Mouse (Mus musculus) MEL (cell line): ENCODE measurements around the gene Mybpc3. TPM values are rescaled to one million over a fixed set of nuclear protein-coding genes. Genes with fewer than 3 reads are reported as not detected.
"Not testable (repeated sequence)": the region's sequence is repeated elsewhere in the genome, so short reads cannot be mapped to it uniquely, and the experiment has no call there.

Experiments used
- DNase-seq: peaks from one replicate; pipeline ENCODE4 v3.0.0; 2011; ENCODE audit warnings: low read depth, low spot score
- H3K27ac ChIP-seq: 2 replicates; pipeline ENCODE4 v1.5.1; 2012; ENCODE audit warnings: low read depth, mild to moderate bottlenecking, control low read depth, low read length, moderate library complexity; ENCODE audit not compliant: control insufficient read depth
- H3K27me3 ChIP-seq, 2 experiments: fragments of 150-350 bp in 1 of 2; sonication (generic) in 1 of 2; 2 replicates each; pipeline ENCODE4 v1.6.1; 2012; ENCODE audit warnings: low read length in 2 of 2, mild to moderate bottlenecking in 2 of 2, improper control_type of control experiment in 1 of 2, moderate library complexity in 1 of 2; ENCODE audit not compliant: insufficient read depth in 2 of 2, control insufficient read depth in 1 of 2
- H3K36me3 ChIP-seq, 2 experiments: 2 replicates each; pipeline ENCODE4 v1.6.1; 2012 to 2014; ENCODE audit warnings: low read length in 2 of 2, improper control_type of control experiment in 1 of 2, inconsistent platforms in 1 of 2, mild to moderate bottlenecking in 1 of 2; ENCODE audit not compliant: insufficient read depth in 2 of 2, control insufficient read depth in 1 of 2
- H3K4me1 ChIP-seq, 2 experiments: fragments of 150-350 bp in 1 of 2; sonication (generic) in 1 of 2; 2 replicates each; pipeline ENCODE4 v1.6.1; 2012; ENCODE audit warnings: low read length in 2 of 2, improper control_type of control experiment in 1 of 2, mild to moderate bottlenecking in 1 of 2; ENCODE audit not compliant: insufficient read depth in 2 of 2, control insufficient read depth in 1 of 2
- H3K4me3 ChIP-seq, 2 experiments: fragments of 150-350 bp in 1 of 2; sonication (generic) in 1 of 2; 2 replicates each; pipeline ENCODE4 v1.5.1; 2012; ENCODE audit warnings: low read depth in 2 of 2, low read length in 2 of 2, mild to moderate bottlenecking in 2 of 2, moderate library complexity in 2 of 2, control low read depth in 1 of 2, improper control_type of control experiment in 1 of 2; ENCODE audit not compliant: control insufficient read depth in 1 of 2, insufficient read depth in 1 of 2
- H3K79me2 ChIP-seq: 2 replicates; pipeline ENCODE4 v1.6.1; 2012; ENCODE audit warnings: mild to moderate bottlenecking, low read length, moderate library complexity; ENCODE audit not compliant: control insufficient read depth, poor library complexity, insufficient read depth
- H3K9ac ChIP-seq: 2 replicates; pipeline ENCODE4 v1.6.1; 2012; ENCODE audit warnings: low read depth, mild to moderate bottlenecking, control low read depth, low read length, moderate library complexity; ENCODE audit not compliant: control insufficient read depth, poor library complexity, severe bottlenecking
- H3K9me3 ChIP-seq: fragments of 150-350 bp; sonication (generic); replicated peaks from 2 replicates; pipeline ENCODE4 v1.6.1; 2012; ENCODE audit warnings: mild to moderate bottlenecking, low read length, improper control_type of control experiment, moderate library complexity; ENCODE audit not compliant: insufficient read depth
- BHLHE40 ChIP-seq: IDR thresholded peaks from 2 replicates; pipeline ENCODE4 v1.6.1; 2012; ENCODE audit warnings: low read depth, mild to moderate bottlenecking, inconsistent platforms, low read length, improper control_type of control experiment, borderline replicate concordance
- CHD1 ChIP-seq: IDR thresholded peaks from 2 replicates; pipeline ENCODE4 v1.6.1; 2012; ENCODE audit warnings: low read depth, mild to moderate bottlenecking, inconsistent platforms, low read length, improper control_type of control experiment
- CHD2 ChIP-seq: IDR thresholded peaks from 2 replicates; pipeline ENCODE4 v1.6.1; 2011; ENCODE audit warnings: low read length, improper control_type of control experiment
- EP300 ChIP-seq, 2 experiments: IDR thresholded peaks; 2 replicates each; pipeline ENCODE4 v1.6.1; 2011; ENCODE audit warnings: improper control_type of control experiment in 2 of 2, low read length in 2 of 2, low read depth in 1 of 2, mild to moderate bottlenecking in 1 of 2
- HCFC1 ChIP-seq: IDR thresholded peaks from 2 replicates; pipeline ENCODE4 v1.6.1; 2012; ENCODE audit warnings: low read depth, mild to moderate bottlenecking, inconsistent platforms, low read length, improper control_type of control experiment, moderate library complexity
- MAFK ChIP-seq: IDR thresholded peaks from 2 replicates; pipeline ENCODE4 v1.6.1; 2011; ENCODE audit warnings: low read depth, mild to moderate bottlenecking, low read length, improper control_type of control experiment, borderline replicate concordance
- MEF2A ChIP-seq: IDR thresholded peaks from 2 replicates; pipeline ENCODE4 v1.6.1; 2014; ENCODE audit warnings: low read depth, mild to moderate bottlenecking, inconsistent platforms, low read length, improper control_type of control experiment; ENCODE audit not compliant: poor library complexity, insufficient replicate concordance, severe bottlenecking; ENCODE audit errors: extremely low read depth
- MXI1 ChIP-seq: IDR thresholded peaks from 2 replicates; pipeline ENCODE4 v1.6.1; 2011; ENCODE audit warnings: mild to moderate bottlenecking, low read depth, low read length, improper control_type of control experiment
- MYC ChIP-seq: IDR thresholded peaks from 2 replicates; pipeline ENCODE4 v1.6.1; 2011; ENCODE audit warnings: low read depth, mild to moderate bottlenecking, low read length, improper control_type of control experiment, moderate library complexity
- POLR2AphosphoS5 ChIP-seq: IDR thresholded peaks from 2 replicates; pipeline ENCODE4 v1.6.1; 2012; ENCODE audit warnings: low read depth, borderline replicate concordance, mild to moderate bottlenecking, inconsistent platforms, low read length, moderate library complexity, mixed read lengths
- SMC3 ChIP-seq: IDR thresholded peaks from 2 replicates; pipeline ENCODE4 v1.6.1; 2011; ENCODE audit warnings: low read depth, low read length, improper control_type of control experiment
- TAL1 ChIP-seq: IDR thresholded peaks from 2 replicates; pipeline ENCODE4 v1.6.1; 2012; ENCODE audit warnings: mild to moderate bottlenecking, inconsistent platforms, low read length, moderate library complexity, mixed read lengths
- TBP ChIP-seq: IDR thresholded peaks from 2 replicates; pipeline ENCODE4 v1.8.0; 2011; ENCODE audit warnings: low read depth, low read length, improper control_type of control experiment
- TCF12 ChIP-seq: IDR thresholded peaks from 2 replicates; pipeline ENCODE4 v1.6.1; 2014; ENCODE audit warnings: low read depth, mild to moderate bottlenecking, inconsistent platforms, low read length, improper control_type of control experiment, moderate library complexity
- UBTF ChIP-seq: IDR thresholded peaks from 2 replicates; pipeline ENCODE4 v1.6.1; 2012; ENCODE audit warnings: low read depth, mild to moderate bottlenecking, inconsistent platforms, low read length, improper control_type of control experiment, moderate library complexity, borderline replicate concordance; ENCODE audit not compliant: insufficient read depth
- USF1 ChIP-seq: IDR thresholded peaks from 2 replicates; pipeline ENCODE4 v1.6.1; 2014; ENCODE audit warnings: low read depth, mild to moderate bottlenecking, inconsistent platforms, low read length, improper control_type of control experiment, moderate library complexity
- USF2 ChIP-seq, 2 experiments: IDR thresholded peaks; 2 replicates each; pipeline ENCODE4 v1.6.1; 2011 to 2012; ENCODE audit warnings: improper control_type of control experiment in 2 of 2, low read length in 2 of 2, borderline replicate concordance in 1 of 2, inconsistent platforms in 1 of 2, low read depth in 1 of 2, mild to moderate bottlenecking in 1 of 2; ENCODE audit not compliant: insufficient read depth in 1 of 2
- ZC3H11A ChIP-seq: IDR thresholded peaks from 2 replicates; pipeline ENCODE4 v1.6.1; 2012; ENCODE audit warnings: low read depth, mild to moderate bottlenecking, inconsistent platforms, low read length, improper control_type of control experiment
- polyA plus RNA-seq, 2 experiments: library from polyadenylated mRNA; stranded (reverse) in 1 of 2; unstranded in 1 of 2; fragments of >175 nt in 1 of 2; fragments of >200 nt in 1 of 2; gene quantifications; 2 replicates each; pipeline versions ENCODE4 v1.2.1 to v1.2.4; 2012; ENCODE audit warnings: low replicate concordance in 2 of 2, low read depth in 1 of 2; ENCODE audit not compliant: insufficient read length in 2 of 2, insufficient read depth in 1 of 2, missing spikeins in 1 of 2
- total RNA-seq: library from RNA; depleted of rRNA; stranded (reverse); fragments of 300-350 nt; gene quantifications from 2 replicates; pipeline ENCODE4 v1.2.3, GENCODE M21; 2012

Gene Mybpc3
- total and polyA plus RNA-seq, 3 experiments, result 0.19 to 0.50 TPM; not detected in 1

GRCm38 (mm10) chr2:91111832-91112231, 6.1 kb upstream of the Mybpc3 start:
- H3K79me2 ChIP-seq, H3K36me3 ChIP-seq, DNase-seq, H3K4me3 ChIP-seq, H3K9me3 ChIP-seq, H3K4me1 ChIP-seq, H3K27me3 ChIP-seq, H3K27ac ChIP-seq, H3K9ac ChIP-seq: not testable (repeated sequence)
- TF ChIP-seq POLR2AphosphoS5, result peak; percentile 94

DNA sequence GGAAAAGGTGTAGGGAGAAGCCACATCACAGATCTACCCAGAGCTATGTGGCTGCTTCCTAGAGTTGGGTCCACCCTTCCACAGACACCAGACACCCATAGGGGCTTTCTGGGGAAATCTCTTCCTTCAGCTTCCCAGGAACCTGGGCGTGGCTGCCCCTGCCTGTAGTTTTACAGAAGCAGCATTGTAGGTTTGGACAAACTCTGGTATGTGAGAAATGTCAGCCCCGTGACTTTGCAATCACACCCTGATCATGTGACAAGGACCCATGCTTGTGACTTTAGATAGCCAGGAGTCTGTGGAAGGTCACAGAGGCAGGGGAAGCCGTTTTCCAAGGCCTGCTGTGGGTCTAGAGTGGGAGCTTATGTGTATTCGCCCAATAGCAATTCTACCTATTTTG, 5.5 kb upstream of the Mybpc3 start:
- no peak overlapping the region for H3K27ac ChIP-seq
- peaks cover 0 to 6% of the 10 kb centered on the region in 2 experiments; a peak in 2 of 4 replicates for H3K36me3 ChIP-seq
- peaks cover 0 to 5% of the 10 kb centered on the region in 2 experiments; a peak in 2 of 4 replicates for H3K4me1 ChIP-seq
- H3K9ac ChIP-seq, result no peak overlapping the region
- DNase-seq, result no peak
- peaks cover 2% of the 10 kb centered on the region; the same call in 1 of the 2 replicates for H3K79me2 ChIP-seq
- no peaks in the 10 kb centered on the region for H3K27me3 ChIP-seq
- TF ChIP-seq USF1, result peak; percentile 63
- TF ChIP-seq UBTF, result no peak
- H3K4me3 ChIP-seq, result no peak overlapping the region
- no peaks in the 10 kb centered on the region for H3K9me3 ChIP-seq

DNA sequence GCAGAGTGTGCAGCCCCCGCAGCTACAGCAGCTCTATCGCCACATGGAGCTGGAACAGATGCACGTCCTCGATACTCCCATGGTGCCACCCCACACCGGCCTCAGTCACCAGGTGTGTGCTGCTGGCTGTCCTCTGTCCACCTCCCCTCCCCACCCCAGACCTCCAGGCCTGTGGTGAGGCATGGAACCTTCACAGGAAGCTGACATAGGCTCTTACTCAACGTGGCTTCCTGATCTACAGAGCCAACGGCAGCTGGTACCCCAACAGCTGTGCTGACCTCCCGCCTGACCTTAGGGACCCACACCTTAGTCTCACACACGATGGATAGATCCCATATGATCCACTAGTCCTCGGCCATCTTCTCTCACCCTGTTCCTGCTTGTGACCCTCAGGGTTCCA, 4.6 kb upstream of the Mybpc3 start:
- Histone ChIP-seq H3K9ac (no peak overlapping the region), H3K4me1 (peaks cover 0 to 5% of the 10 kb centered on the region in 2 experiments; a peak in 1 of 4 replicates), H3K9me3 (no peaks in the 10 kb centered on the region), H3K27me3 (no peaks in the 10 kb centered on the region), H3K4me3 (no peak overlapping the region), H3K27ac (no peak overlapping the region), H3K79me2 (peaks cover 1% of the 10 kb centered on the region; the same call in 1 of the 2 replicates)
- no peak for DNase-seq
- TF ChIP-seq CHD2 (no peak), POLR2AphosphoS5 (no peak), BHLHE40 (no peak), MEF2A (no peak), HCFC1 (no peak), USF1 (no peak), MAFK (no peak), TCF12 (no peak), EP300 (IDR thresholded peaks at IDR 0.05; ENCODE audit: low read depth in 1 of 2, low read length in 2 of 2) (no peak), SMC3 (no peak), USF2 (IDR thresholded peaks at IDR 0.05; ENCODE audit: borderline replicate concordance in 1 of 2, insufficient read depth in 1 of 2, low read depth in 1 of 2, low read length in 2 of 2) (no peak), CHD1 (no peak), ZC3H11A (no peak), TAL1 (no peak), MXI1 (no peak), TBP (no peak), MYC (no peak)
- TF ChIP-seq, all 39 proteins: peak for 0
- H3K36me3 ChIP-seq, result peaks cover 0 to 3% of the 10 kb centered on the region in 2 experiments; a peak in 1 of 4 replicates
